Mouse (Mus musculus) retina, adult 2 months (tissue): ENCODE results near the gene Gm12569.

Experiments used
- DNase-seq: peaks from one replicate; pipeline ENCODE4 v3.0.0-alpha.2; 2012; ENCODE audit warnings: low read depth, low spot score

Gm12569 gene

GRCm38 (mm10) chr11:51220308-51220707 is at the start of gene Gm12569:
Gene Gm12569 (plus strand): TSS chr11:51220473.
- no peak for DNase-seq

- no peak for DNase-seq
These were observed 17.5 kb upstream of the Gm12569 start for GRCm38 (mm10) chr11:51202726-51203125.

- DNase-seq, result no peak
These were observed 12.5 kb upstream of the Gm12569 start for GRCm38 (mm10) chr11:51207758-51208157.

GRCm38 (mm10) chr11:51211426-51211825 is 8.8 kb upstream of the Gm12569 start:
- DNase-seq, result no peak

- DNase-seq, result no peak
These were observed 6.3 kb upstream of the Gm12569 start for GRCm38 (mm10) chr11:51214021-51214420.

- no peak for DNase-seq
These were observed 785 bp upstream of the Gm12569 start for GRCm38 (mm10) chr11:51219396-51219980.

GRCm38 (mm10) chr11:51227104-51227503 is 6.8 kb downstream of the Gm12569 start:
- DNase-seq, result no peak

- no peak for DNase-seq
These were observed 14.4 kb downstream of the Gm12569 start for GRCm38 (mm10) chr11:51234626-51235025.

- DNase-seq, result no peak
These were observed 22.6 kb downstream of the Gm12569 start for GRCm38 (mm10) chr11:51242897-51243296.

GRCm38 (mm10) chr11:51257006-51257405 is 36.7 kb downstream of the Gm12569 start:
- DNase-seq, result no peak

- no peak for DNase-seq
These were observed 41.5 kb downstream of the Gm12569 start, which contains the start of gene Clk4 for GRCm38 (mm10) chr11:51261680-51262219. Gene Clk4 (plus strand): TSS chr11:51261730.

GRCm38 (mm10) chr11:51262342-51263285 is 42.3 kb downstream of the Gm12569 start, which contains the start of gene BC049762:
Gene BC049762 (minus strand): TSS chr11:51263046.
- DNase-seq, result peak; percentile 97

- no peak for DNase-seq
These were observed 43.1 kb downstream of the Gm12569 start for GRCm38 (mm10) chr11:51263286-51263831.

- DNase-seq, result no peak
These were observed 44.1 kb downstream of the Gm12569 start for GRCm38 (mm10) chr11:51264352-51264751.

GRCm38 (mm10) chr11:51265326-51265725 is 45.1 kb downstream of the Gm12569 start:
- no peak for DNase-seq

GRCm38 (mm10) chr11:51274418-51274817 is 54.1 kb downstream of the Gm12569 start:
- no peak for DNase-seq
